Mouse (Mus musculus): Measurements from ENCODE around the gene Nbea. TPM values are rescaled to one million over a fixed set of nuclear protein-coding genes. Genes with fewer than 3 reads are reported as not detected.

Gene Nbea
- total RNA-seq, 4 experiments from 2014 or later: 12.4 to 14.5 (median 14.1) TPM

GRCm38 (mm10) chr3:55598681-55599080 lies 584.8 kb downstream of the Nbea start:
- no peak for DNase-seq (ENCODE audit: low spot score)

GRCm38 (mm10) chr3:55593312-55593711 lies 590.2 kb downstream of the Nbea start:
- DNase-seq (ENCODE audit: low spot score): no peak

GRCm38 (mm10) chr3:55590727-55591126 lies 592.8 kb downstream of the Nbea start:
- no peak for DNase-seq (ENCODE audit: low spot score)

GRCm38 (mm10) chr3:55590291-55590690 lies 593.2 kb downstream of the Nbea start:
- DNase-seq (ENCODE audit: low spot score): no peak

GRCm38 (mm10) chr3:55589402-55589944 lies 594.0 kb downstream of the Nbea start:
- no peak for DNase-seq (ENCODE audit: low spot score)

- no peak for DNase-seq (ENCODE audit: low spot score)
These were observed 595.2 kb downstream of the Nbea start for GRCm38 (mm10) chr3:55587972-55588946.

- no peak for DNase-seq (ENCODE audit: low spot score)
These were observed 596.0 kb downstream of the Nbea start for GRCm38 (mm10) chr3:55587434-55587971.

Measured in heart, adult 8-10 months (tissue).